Mouse (Mus musculus) heart, postnatal 0 days (tissue): Measurements from ENCODE around the gene Lrrc1.

Experiments
- CTCF ChIP-seq: IDR thresholded peaks from 2 replicates; pipeline ENCODE4 v1.5.1; 2016; ENCODE audit warnings: antibody characterized with exemption, control low read depth, low read depth
- EP300 ChIP-seq: IDR thresholded peaks from 2 replicates; pipeline ENCODE4 v1.6.1; 2016; ENCODE audit warnings: antibody characterized with exemption, low read depth

DNA sequence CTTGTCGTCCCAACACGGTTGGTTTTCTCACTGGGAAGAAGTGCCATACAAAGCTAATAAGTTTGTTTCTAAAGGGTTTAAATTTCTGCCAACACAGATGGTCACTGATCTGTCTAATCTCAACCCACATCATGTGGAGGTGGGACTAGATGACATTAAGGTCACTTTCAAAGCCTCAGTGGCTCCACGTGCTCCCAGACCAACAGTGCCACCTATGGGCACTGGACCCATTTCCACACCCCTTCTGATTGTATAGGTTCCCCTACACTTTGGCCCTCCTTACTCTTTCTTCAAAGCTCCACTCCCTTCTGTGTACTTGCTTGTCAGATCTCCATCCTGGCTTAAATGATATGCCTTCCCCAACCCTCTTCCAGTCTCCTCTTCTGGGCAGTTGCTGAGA lies 35.2 kb upstream of the Lrrc1 start:
- TF ChIP-seq EP300 (no peak), CTCF (peak; percentile 32; the same call in 1 of the 2 replicates)
